Mouse (Mus musculus) intestine, embryonic 15.5 days (tissue): ENCODE results near the gene Duxf3. TPM values are rescaled to one million over a fixed set of nuclear protein-coding genes. Genes with fewer than 3 reads are reported as not detected.
"Not testable (repeated sequence)": the region's sequence is repeated elsewhere in the genome, so short reads cannot be mapped to it uniquely, and the experiment has no call there.

Source experiments
- ATAC-seq: fragments of 200-750 bp; cut with Nextera tagmentation; 2 replicates; pipeline ENCODE4 v1.8.0; 2017; ENCODE audit warnings: moderate TSS enrichment, moderate library complexity
- H3K27ac ChIP-seq: fragments of 300-500 bp; sonication (generic); 2 replicates; pipeline ENCODE4 v1.5.1; 2015; ENCODE audit warnings: mild to moderate bottlenecking, inconsistent platforms
- H3K27me3 ChIP-seq: fragments of 300-500 bp; sonication (generic); replicated peaks from 2 replicates; pipeline ENCODE4 v1.6.1; 2015; ENCODE audit warnings: inconsistent platforms
- H3K36me3 ChIP-seq: fragments of 300-500 bp; sonication (generic); 2 replicates; pipeline ENCODE4 v1.6.1; 2015; ENCODE audit warnings: inconsistent platforms
- H3K4me1 ChIP-seq: fragments of 300-500 bp; sonication (generic); replicated peaks from 2 replicates; pipeline ENCODE4 v1.6.1; 2015; ENCODE audit warnings: inconsistent platforms
- H3K4me2 ChIP-seq: fragments of 300-500 bp; sonication (generic); replicated peaks from 2 replicates; pipeline ENCODE4 v1.6.1; 2015; ENCODE audit warnings: mild to moderate bottlenecking, inconsistent platforms
- H3K4me3 ChIP-seq: fragments of 300-500 bp; sonication (generic); replicated peaks from 2 replicates; pipeline ENCODE4 v1.5.1; 2015; ENCODE audit warnings: inconsistent platforms
- H3K9ac ChIP-seq: fragments of 300-500 bp; sonication (generic); 2 replicates; pipeline ENCODE4 v1.6.1; 2015; ENCODE audit warnings: inconsistent platforms
- H3K9me3 ChIP-seq: fragments of 300-500 bp; sonication (generic); 2 replicates; pipeline ENCODE4 v1.6.1; 2016; ENCODE audit warnings: inconsistent platforms
- WGBS: fragments of 180-500 bp; shearing (Covaris S2); methylation state at CpG from one replicate; pipeline ENCODE4 v1.1.7; 2015; 5-methylcytosine and 5-hydroxymethylcytosine counted together
- polyA plus RNA-seq: library from polyadenylated mRNA; unstranded; fragments of >200 nt; fragmentation: Nextera tagmentation; extraction: Ambion mirVana; gene quantifications from 2 replicates; pipeline ENCODE4 v1.2.1, GENCODE M21; 2015

Gene Duxf3
- polyA plus RNA-seq, result not detected in 2 replicates

GRCm38 (mm10) chr10:58232641-58232969, at the start of gene Duxf3:
Gene Duxf3 (minus strand): TSS chr10:58232675.
- not testable (repeated sequence) for H3K4me3 ChIP-seq, H3K27me3 ChIP-seq, H3K4me1 ChIP-seq, H3K4me2 ChIP-seq, H3K9ac ChIP-seq, H3K36me3 ChIP-seq, H3K27ac ChIP-seq
- WGBS, result 87% methylated on average over 7 of the region's 8 CpGs
- peak; percentile 63 for ATAC-seq
- peaks cover 14% of the 10 kb centered on the region for H3K9me3 ChIP-seq

GRCm38 (mm10) chr10:58282238-58282637, 49.8 kb upstream of the Duxf3 start:
- H3K4me3 ChIP-seq, result no peak overlapping the region
- ATAC-seq, result no peak
- 92% methylated on average over 7 of the region's 7 CpGs for WGBS
- H3K4me1 ChIP-seq, result no peaks in the 10 kb centered on the region
- H3K27ac ChIP-seq, result no peak overlapping the region
- H3K9ac ChIP-seq, result no peak overlapping the region
- peaks cover 8% of the 10 kb centered on the region; the same call in 1 of the 2 replicates for H3K36me3 ChIP-seq
- H3K27me3 ChIP-seq, result no peaks in the 10 kb centered on the region
- H3K9me3 ChIP-seq, result no peaks in the 10 kb centered on the region
- H3K4me2 ChIP-seq, result no peak overlapping the region

DNA sequence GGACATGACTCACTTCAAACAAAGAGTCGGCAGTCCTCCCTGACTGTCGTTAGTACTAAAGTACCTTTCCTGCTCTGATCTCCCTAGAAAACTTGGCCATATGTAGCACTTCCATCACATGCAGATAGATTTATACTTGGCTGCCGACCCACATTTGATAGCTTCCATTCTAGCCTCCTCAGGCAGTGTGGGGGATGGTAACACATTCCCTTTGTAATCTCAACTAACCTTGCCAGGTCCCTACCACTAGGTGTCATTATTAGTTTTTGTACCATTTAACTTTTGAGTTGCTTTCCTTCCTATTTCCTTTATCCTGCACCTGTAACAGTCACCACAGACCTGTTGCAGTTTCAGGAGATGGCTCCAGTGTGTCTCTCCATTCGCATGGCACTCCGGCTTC, 26.0 kb upstream of the Duxf3 start:
- Histone ChIP-seq H3K4me3 (no peak overlapping the region), H3K36me3 (peaks cover 8% of the 10 kb centered on the region; the same call in 1 of the 2 replicates), H3K4me2 (no peak overlapping the region), H3K4me1 (no peaks in the 10 kb centered on the region), H3K27me3 (no peaks in the 10 kb centered on the region), H3K9ac (no peak overlapping the region), H3K27ac (no peak overlapping the region), H3K9me3 (no peaks in the 10 kb centered on the region)
- WGBS, result 61% methylated on average over 5 of the region's 5 CpGs
- no peak for ATAC-seq

- Histone ChIP-seq H3K9ac (peak overlapping the region; percentile 84), H3K36me3 (0 out of 2 replicates have a peak, but pooled peaks cover 2% of the 10 kb centered on the region), H3K27ac (peak overlapping the region; percentile 74), H3K9me3 (no peaks in the 10 kb centered on the region), H3K27me3 (no peaks in the 10 kb centered on the region), H3K4me1 (no peaks in the 10 kb centered on the region), H3K4me2 (peak overlapping the region; percentile 49), H3K4me3 (peak overlapping the region; percentile 95)
- under 1% methylated on average over 4 of the region's 4 CpGs for WGBS
- ATAC-seq, result no peak
Observed at GRCm38 (mm10) chr10:58255954-58256353, 23.5 kb upstream of the Duxf3 start.

GRCm38 (mm10) chr10:58255213-58255892, 22.9 kb upstream of the Duxf3 start, which contains the start of gene Gcc2:
Gene Gcc2 (plus strand): TSS chr10:58255497.
- no peaks in the 10 kb centered on the region for H3K27me3 ChIP-seq
- no peaks in the 10 kb centered on the region for H3K4me1 ChIP-seq
- ATAC-seq, result peak; percentile 98
- H3K9ac ChIP-seq, result peak within 1 kb of the TSS; percentile 84
- H3K36me3 ChIP-seq, result 0 out of 2 replicates have a peak, but pooled peaks cover 2% of the 10 kb centered on the region
- H3K27ac ChIP-seq, result peak within 1 kb of the TSS; percentile 74
- peak within 1 kb of the TSS; percentile 95 for H3K4me3 ChIP-seq
- peak within 1 kb of the TSS; percentile 49 for H3K4me2 ChIP-seq
- H3K9me3 ChIP-seq, result no peaks in the 10 kb centered on the region
- under 1% methylated on average over 58 of the region's 58 CpGs for WGBS

- 29% methylated on average over 6 of the region's 6 CpGs for WGBS
- peak overlapping the region; percentile 95 for H3K4me3 ChIP-seq
- no peak overlapping the region for H3K27ac ChIP-seq
- H3K9me3 ChIP-seq, result no peaks in the 10 kb centered on the region
- H3K4me1 ChIP-seq, result no peaks in the 10 kb centered on the region
- peak overlapping the region; percentile 49 for H3K4me2 ChIP-seq
- no peaks in the 10 kb centered on the region for H3K27me3 ChIP-seq
- H3K9ac ChIP-seq, result peak overlapping the region; percentile 84; the same call in 1 of the 2 replicates
- H3K36me3 ChIP-seq, result no peaks in the 10 kb centered on the region
- peak; percentile 11 for ATAC-seq
Observed at GRCm38 (mm10) chr10:58254635-58255175, 22.2 kb upstream of the Duxf3 start.

DNA sequence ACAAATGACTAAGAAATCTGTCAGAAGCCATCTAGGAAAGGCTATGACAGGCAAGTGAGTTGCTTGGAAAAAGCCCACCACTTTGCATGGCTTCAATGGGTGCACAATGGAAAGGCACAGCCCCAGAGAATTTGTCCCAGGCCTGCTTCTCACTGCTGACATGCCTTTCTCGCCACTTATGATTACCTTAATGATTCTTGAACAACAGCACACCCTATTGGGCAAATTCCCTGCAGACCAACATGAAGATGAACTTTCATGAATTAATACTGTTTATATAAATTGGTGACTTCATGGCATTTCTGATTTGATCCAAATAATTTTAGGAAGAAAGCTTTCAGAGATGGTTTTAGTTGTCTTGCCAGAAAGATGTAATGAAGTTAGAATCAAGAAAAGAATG, 17.1 kb upstream of the Duxf3 start:
- H3K27ac ChIP-seq, result no peak overlapping the region
- H3K4me1 ChIP-seq, result no peaks in the 10 kb centered on the region
- no peak overlapping the region for H3K4me3 ChIP-seq
- WGBS, result 35% methylated on average over 1 of the region's 1 CpGs
- H3K27me3 ChIP-seq, result no peaks in the 10 kb centered on the region
- no peak overlapping the region for H3K4me2 ChIP-seq
- H3K9me3 ChIP-seq, result no peaks in the 10 kb centered on the region
- no peak for ATAC-seq
- no peaks in the 10 kb centered on the region for H3K36me3 ChIP-seq
- no peak overlapping the region for H3K9ac ChIP-seq

DNA sequence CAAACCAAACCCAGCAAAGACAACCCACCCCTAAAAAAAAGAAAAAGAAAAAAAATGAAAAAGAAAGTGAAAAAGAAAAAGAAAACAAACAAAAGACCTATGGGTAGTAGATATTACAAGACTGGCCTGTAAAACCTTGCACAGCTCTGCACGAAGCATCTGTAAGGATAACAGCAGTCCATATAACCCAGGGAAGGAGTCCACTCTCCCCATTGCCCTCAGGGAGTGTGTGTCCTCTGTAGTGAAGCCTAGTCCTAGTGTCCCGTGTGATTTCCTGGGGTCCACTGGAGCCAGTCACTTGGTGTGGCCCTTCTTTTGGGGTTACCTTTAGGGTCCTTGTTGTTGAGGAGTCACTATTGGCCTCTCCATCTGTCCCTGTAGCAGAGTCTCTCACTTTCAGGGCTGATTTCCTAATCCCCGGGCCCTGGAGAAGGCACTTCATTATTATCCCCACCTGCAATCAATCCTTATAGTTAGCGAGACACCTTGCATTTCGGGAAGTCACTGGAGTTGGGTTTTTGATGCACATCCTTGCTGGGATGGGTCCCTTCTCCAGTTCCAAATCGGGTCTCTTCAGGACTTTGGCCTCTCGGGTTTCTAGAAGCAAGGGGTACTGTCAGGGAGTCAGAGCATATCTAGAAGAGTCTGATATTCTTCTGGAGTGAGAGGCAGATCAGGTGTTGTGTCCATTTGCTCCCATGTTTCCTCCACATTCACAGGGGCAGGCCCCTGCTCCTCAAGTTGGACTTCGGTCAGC, 6.7 kb upstream of the Duxf3 start:
- H3K4me3 ChIP-seq, H3K4me1 ChIP-seq, H3K9me3 ChIP-seq, H3K36me3 ChIP-seq, H3K27ac ChIP-seq, H3K9ac ChIP-seq, H3K4me2 ChIP-seq, H3K27me3 ChIP-seq: not testable (repeated sequence)
- WGBS, result 79% methylated on average over 8 of the region's 8 CpGs
- ATAC-seq, result peak; percentile 82

DNA sequence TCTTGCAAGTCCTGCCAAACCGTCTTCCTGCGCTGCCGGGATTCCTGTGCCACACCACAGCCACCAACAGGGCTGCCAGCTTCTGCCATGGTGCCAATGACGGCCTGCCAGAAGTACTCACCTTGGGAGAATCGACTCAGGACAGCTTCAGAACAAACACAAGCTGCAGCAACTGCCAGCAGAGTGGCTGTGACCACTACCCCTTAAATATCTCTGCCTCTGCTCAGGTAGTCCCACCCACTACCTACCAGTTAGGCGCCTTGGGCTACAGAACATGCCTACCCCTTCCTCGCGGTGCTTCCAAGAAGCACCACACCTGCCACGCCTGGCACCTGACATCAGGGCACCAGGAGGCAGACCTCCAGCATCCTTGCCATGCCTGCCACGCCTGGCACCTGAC, 4.1 kb upstream of the Duxf3 start, which contains the start of gene Gm4981:
Gene Gm4981, minus strand, starts transcription at position 89 of the 400 bp plus-strand sequence.
- H3K36me3 ChIP-seq, result no peaks in the 10 kb centered on the region
- no peak within 1 kb of the TSS for H3K9ac ChIP-seq
- H3K4me2 ChIP-seq, result no peak within 1 kb of the TSS
- H3K4me1 ChIP-seq, result no peaks in the 10 kb centered on the region
- WGBS, result 89% methylated on average over 10 of the region's 10 CpGs
- no peak within 1 kb of the TSS for H3K27ac ChIP-seq
- no peak for ATAC-seq
- no peaks in the 10 kb centered on the region for H3K27me3 ChIP-seq
- H3K9me3 ChIP-seq, result peaks cover 10% of the 10 kb centered on the region
- no peak within 1 kb of the TSS for H3K4me3 ChIP-seq

- H3K27me3 ChIP-seq, H3K36me3 ChIP-seq, ATAC-seq, H3K27ac ChIP-seq, H3K9ac ChIP-seq, H3K4me3 ChIP-seq, H3K4me2 ChIP-seq, H3K4me1 ChIP-seq: not testable (repeated sequence)
- 78% methylated on average over 4 of the region's 4 CpGs for WGBS
- H3K9me3 ChIP-seq, result peaks cover 14% of the 10 kb centered on the region
Observed at GRCm38 (mm10) chr10:58234985-58235384, 2.5 kb upstream of the Duxf3 start.

- not testable (repeated sequence) for H3K4me3 ChIP-seq, H3K4me1 ChIP-seq, H3K36me3 ChIP-seq, H3K27me3 ChIP-seq, H3K4me2 ChIP-seq, ATAC-seq, H3K27ac ChIP-seq, H3K9ac ChIP-seq
- peaks cover 14% of the 10 kb centered on the region for H3K9me3 ChIP-seq
Observed at GRCm38 (mm10) chr10:58233740-58234121, 1.3 kb upstream of the Duxf3 start.

GRCm38 (mm10) chr10:58233054-58233739, 722 bp upstream of the Duxf3 start:
- H3K27ac ChIP-seq, H3K9ac ChIP-seq, H3K4me1 ChIP-seq, H3K4me2 ChIP-seq, H3K27me3 ChIP-seq, H3K36me3 ChIP-seq, H3K4me3 ChIP-seq: not testable (repeated sequence)
- ATAC-seq, result peak; percentile 48
- peaks cover 14% of the 10 kb centered on the region for H3K9me3 ChIP-seq
- 78% methylated on average over 10 of the region's 10 CpGs for WGBS
